Mouse (Mus musculus) liver, embryonic 14.5 days (tissue): ENCODE results near the gene Faim2. TPM values are rescaled to one million over a fixed set of nuclear protein-coding genes. Genes with fewer than 3 reads are reported as not detected.

Source experiments
- ATAC-seq: fragments of 200-750 bp; cut with Nextera tagmentation; 2 replicates; pipeline ENCODE4 v1.8.0; 2017; ENCODE audit warnings: moderate number of reproducible peaks, mild to moderate bottlenecking, moderate library complexity; ENCODE audit not compliant: insufficient read depth
- DNase-seq, 3 experiments: peaks; one replicate each; pipeline ENCODE4 v3.0.0-alpha.2; 2012 to 2013; ENCODE audit warnings: low read depth in 3 of 3, low spot score in 3 of 3
- H3K27ac ChIP-seq: fragments of 300-500 bp; sonication (generic); 2 replicates; pipeline ENCODE4 v1.5.1; 2014; ENCODE audit warnings: moderate library complexity, mild to moderate bottlenecking, control low read depth, inconsistent platforms
- H3K27me3 ChIP-seq: fragments of 300-500 bp; sonication (generic); 2 replicates; pipeline ENCODE4 v1.6.1; 2014; ENCODE audit warnings: mild to moderate bottlenecking, low read length, moderate library complexity; ENCODE audit not compliant: control insufficient read depth, insufficient read depth
- H3K36me3 ChIP-seq: fragments of 300-500 bp; sonication (generic); replicated peaks from 2 replicates; pipeline ENCODE4 v1.6.1; 2014; ENCODE audit warnings: low read depth; ENCODE audit not compliant: control insufficient read depth, insufficient read depth
- H3K4me1 ChIP-seq, 2 experiments: fragments of 200-500 bp in 1 of 2; fragments of 300-500 bp in 1 of 2; sonication (generic) in 1 of 2; replicated peaks; 2 replicates each; pipeline ENCODE4 v1.6.1; 2012 to 2014; ENCODE audit warnings: antibody characterized with exemption in 1 of 2, inconsistent platforms in 1 of 2, low read length in 1 of 2; ENCODE audit not compliant: control insufficient read depth in 2 of 2, insufficient read depth in 2 of 2
- H3K4me2 ChIP-seq: fragments of 300-500 bp; sonication (generic); 2 replicates; pipeline ENCODE4 v1.6.1; 2014; ENCODE audit warnings: low read depth, mild to moderate bottlenecking, control low read depth, moderate library complexity
- H3K4me3 ChIP-seq, 2 experiments: fragments of 200-500 bp in 1 of 2; fragments of 300-500 bp in 1 of 2; sonication (generic) in 1 of 2; 2 replicates each; pipeline ENCODE4 v1.5.1; 2012 to 2014; ENCODE audit warnings: low read depth in 2 of 2, low read length in 2 of 2, mild to moderate bottlenecking in 2 of 2, control low read depth in 1 of 2, inconsistent platforms in 1 of 2, moderate library complexity in 1 of 2; ENCODE audit not compliant: insufficient read depth in 1 of 2
- H3K9ac ChIP-seq: fragments of 300-500 bp; sonication (generic); replicated peaks from 2 replicates; pipeline ENCODE4 v1.6.1; 2014; ENCODE audit warnings: mild to moderate bottlenecking, control low read depth, moderate library complexity
- H3K9me3 ChIP-seq: fragments of 300-500 bp; sonication (generic); 2 replicates; pipeline ENCODE4 v1.6.1; 2016; ENCODE audit warnings: low read length, mixed read lengths; ENCODE audit not compliant: control insufficient read depth
- CTCF ChIP-seq: IDR thresholded peaks from 2 replicates; pipeline ENCODE4 v1.5.1; 2016; ENCODE audit warnings: antibody characterized with exemption, low read depth, control low read depth
- EP300 ChIP-seq: IDR thresholded peaks from 2 replicates; pipeline ENCODE4 v1.6.1; 2016; ENCODE audit warnings: antibody characterized with exemption, low read depth
- WGBS: fragments of 180-500 bp; shearing (Covaris S2); extraction: QIAGEN DNeasy Blood & Tissue Kit; methylation state at CpG from one replicate; pipeline ENCODE4 v1.1.7; 2014; ENCODE audit not compliant: insufficient replicate concordance; 5-methylcytosine and 5-hydroxymethylcytosine counted together
- polyA plus RNA-seq, 2 experiments: library from polyadenylated mRNA; depleted of rRNA in 1 of 2; stranded (reverse) in 1 of 2; unstranded in 1 of 2; fragments of >200 nt; fragmentation: Nextera tagmentation in 1 of 2; extraction: Ambion mirVana in 1 of 2; gene quantifications; 2 replicates each; pipeline versions ENCODE4 v1.2.1 to v1.2.3; 2012 to 2014

Faim2 gene
- polyA plus RNA-seq, 2 experiments, result not detected

- H3K4me3 ChIP-seq, result no peak overlapping the region
- no peak for TF ChIP-seq EP300
- no peak for TF ChIP-seq CTCF
- no peak overlapping the region for H3K4me2 ChIP-seq
- no peaks in the 10 kb centered on the region for H3K36me3 ChIP-seq
- H3K27me3 ChIP-seq, result no peaks in the 10 kb centered on the region
- no peak overlapping the region for H3K9ac ChIP-seq
- H3K4me1 ChIP-seq, result peaks cover 0 to 10% of the 10 kb centered on the region in 2 experiments; a peak in 2 of 4 replicates
- ATAC-seq (no peak), DNase-seq (no peak)
- no peak overlapping the region for H3K27ac ChIP-seq
- WGBS, result 67% methylated on average over 4 of the region's 4 CpGs
- H3K9me3 ChIP-seq, result no peaks in the 10 kb centered on the region
These were observed 58.2 kb downstream of the Faim2 start for GRCm38 (mm10) chr15:99469736-99470135.

- Histone ChIP-seq H3K36me3 (no peaks in the 10 kb centered on the region), H3K4me3 (no peak overlapping the region), H3K9me3 (no peaks in the 10 kb centered on the region), H3K27ac (no peak overlapping the region), H3K4me2 (no peak overlapping the region), H3K9ac (no peak overlapping the region), H3K4me1 (peaks cover 0 to 9% of the 10 kb centered on the region in 2 experiments; a peak in 2 of 4 replicates), H3K27me3 (no peaks in the 10 kb centered on the region)
- WGBS, result 30% methylated on average over 3 of the region's 3 CpGs
- no peak for ATAC-seq
- TF ChIP-seq CTCF (peak; percentile 86), EP300 (no peak)
- DNase-seq, result peak in 2 of 3 experiments; percentile 47 to 55
These were observed 58.9 kb downstream of the Faim2 start for GRCm38 (mm10) chr15:99469067-99469466.

- no peak for ATAC-seq
- no peaks in the 10 kb centered on the region for H3K4me1 ChIP-seq
- no peak for DNase-seq
- H3K36me3 ChIP-seq, result no peaks in the 10 kb centered on the region
- H3K4me3 ChIP-seq, result no peak overlapping the region
- no peak overlapping the region for H3K27ac ChIP-seq
- WGBS, result 65% methylated on average over 13 of the region's 13 CpGs
- H3K9me3 ChIP-seq, result no peaks in the 10 kb centered on the region
- no peak for TF ChIP-seq CTCF
- no peak for TF ChIP-seq EP300
- H3K4me2 ChIP-seq, result no peak overlapping the region
- H3K27me3 ChIP-seq, result no peaks in the 10 kb centered on the region
- H3K9ac ChIP-seq, result no peak overlapping the region
These were observed 64.8 kb downstream of the Faim2 start for GRCm38 (mm10) chr15:99463194-99463593.

GRCm38 (mm10) chr15:99457606-99458401, 70.2 kb downstream of the Faim2 start, which contains the start of gene Nckap5l:
Gene Nckap5l, minus strand, starts transcription at chr15:99457748.
- no peak for TF ChIP-seq CTCF
- TF ChIP-seq EP300, result no peak
- under 1% methylated on average over 42 of the region's 45 CpGs for WGBS
- H3K27me3 ChIP-seq, result no peaks in the 10 kb centered on the region; the same call in 1 of the 2 replicates
- ATAC-seq (peak; percentile 91), DNase-seq (peak; percentile 69 to 73 (median 70))
- H3K9ac ChIP-seq, result no peak within 1 kb of the TSS
- no peaks in the 10 kb centered on the region for H3K9me3 ChIP-seq
- H3K4me3 ChIP-seq, result peak within 1 kb of the TSS; percentile 57 to 59
- no peak within 1 kb of the TSS for H3K27ac ChIP-seq
- H3K4me2 ChIP-seq, result peak within 1 kb of the TSS; percentile 72
- H3K36me3 ChIP-seq, result no peaks in the 10 kb centered on the region
- H3K4me1 ChIP-seq, result peaks cover 0 to 3% of the 10 kb centered on the region in 2 experiments; a peak in 1 of 4 replicates

GRCm38 (mm10) chr15:99456963-99457605, 70.9 kb downstream of the Faim2 start:
- ATAC-seq, result peak; percentile 29; the same call in 1 of the 2 replicates
- TF ChIP-seq EP300 (no peak), CTCF (no peak)
- Histone ChIP-seq H3K4me3 (peak overlapping the region; percentile 57 to 59), H3K27me3 (no peaks in the 10 kb centered on the region; the same call in 1 of the 2 replicates), H3K36me3 (no peaks in the 10 kb centered on the region), H3K4me2 (peak overlapping the region; percentile 72), H3K4me1 (peaks cover 0 to 3% of the 10 kb centered on the region in 2 experiments; a peak in 1 of 4 replicates), H3K9me3 (no peaks in the 10 kb centered on the region), H3K9ac (no peak overlapping the region), H3K27ac (no peak overlapping the region)
- WGBS, result under 1% methylated on average over 42 of the region's 43 CpGs
- no peak for DNase-seq
